Mouse (Mus musculus) skeletal muscle tissue, adult 2 months (tissue): ENCODE data around the gene Galc.
A peak's percentile ranks its signal among the peaks of the same experiment; 100 is the strongest.

ENCODE experiments used
- DNase-seq: peaks from one replicate; pipeline ENCODE4 v3.0.0-alpha.2; 2012; ENCODE audit warnings: low read depth, low spot score

The Galc gene

DNA sequence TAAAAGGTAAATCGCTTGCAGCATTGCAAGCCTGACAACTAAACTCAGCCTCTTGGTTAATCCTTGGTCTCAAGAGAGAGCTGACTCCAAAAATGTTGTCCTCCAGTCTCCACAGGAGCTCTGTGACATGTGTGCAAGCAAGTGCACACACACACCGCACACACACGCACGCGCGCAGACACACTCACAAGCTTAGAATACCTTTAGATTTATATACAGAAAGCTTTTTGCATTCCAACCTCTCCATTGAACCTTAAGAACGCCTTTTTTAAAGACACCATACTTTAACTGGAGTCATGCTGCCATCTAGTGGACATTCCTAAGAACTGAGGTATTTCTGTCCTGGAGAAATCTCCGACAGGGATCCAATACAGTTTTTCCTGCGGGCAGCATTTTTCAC, 77.5 kb downstream of the Galc start:
- peak; percentile 13 for DNase-seq

DNA sequence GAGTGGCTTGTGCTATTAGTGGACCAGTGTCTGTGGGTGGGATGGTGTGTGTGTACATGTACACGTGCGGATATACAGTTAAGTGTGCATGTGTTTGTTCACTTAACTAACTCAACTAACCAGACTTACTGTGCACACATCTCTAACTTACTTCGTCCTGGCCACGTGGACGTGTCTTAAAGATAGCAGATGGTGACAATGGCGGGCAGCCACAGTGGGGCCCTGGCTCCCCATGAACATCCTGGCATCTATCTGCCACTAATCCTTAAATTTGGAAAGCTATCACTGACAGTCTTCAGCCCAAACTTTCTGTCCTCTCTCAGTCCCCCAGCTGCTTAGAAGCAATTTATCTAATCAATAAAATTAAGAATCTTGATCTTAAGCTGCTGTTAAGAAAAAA, 78.5 kb downstream of the Galc start:
- DNase-seq: no peak

GRCm38 (mm10) chr12:98180235-98180800, 78.9 kb downstream of the Galc start:
- no peak for DNase-seq

DNA sequence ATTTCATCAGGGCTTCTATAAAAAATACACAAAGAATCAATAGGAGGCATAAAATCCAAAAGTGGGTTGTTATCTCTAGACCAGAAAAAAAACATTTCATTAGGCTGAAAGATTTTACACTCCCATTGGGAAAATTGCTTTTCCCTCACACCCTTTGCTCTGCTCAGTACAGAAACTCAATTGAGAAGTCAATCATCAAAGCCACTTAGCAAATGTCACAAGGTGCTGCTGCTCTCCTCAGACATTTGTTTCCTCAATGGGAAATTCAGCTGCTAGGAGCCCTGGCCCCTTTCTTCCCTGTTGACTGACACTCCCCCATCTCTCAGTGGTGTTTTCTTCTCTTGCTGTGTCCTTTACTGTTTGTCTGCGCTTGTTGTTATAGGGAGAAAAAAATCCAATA, 79.8 kb downstream of the Galc start:
- DNase-seq: no peak

DNA sequence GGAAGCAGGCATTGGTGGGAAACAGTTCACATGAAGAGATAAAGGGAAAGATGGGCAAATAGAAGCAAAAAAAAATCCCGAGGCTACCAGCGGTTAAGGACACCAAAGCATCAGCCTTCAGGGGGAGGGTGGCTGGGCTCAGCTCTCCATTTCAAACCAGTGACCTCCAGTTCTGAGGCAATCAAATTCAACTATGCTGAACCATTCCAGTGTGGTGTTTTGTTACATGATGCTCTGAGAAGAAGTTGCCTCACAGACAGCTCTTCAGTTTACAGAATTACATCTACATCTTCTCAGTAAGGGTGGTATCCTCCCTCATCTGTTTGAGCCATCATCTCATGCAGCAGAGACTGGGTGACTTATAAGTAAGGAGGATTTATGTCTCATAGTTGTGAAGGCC, 82.6 kb downstream of the Galc start:
- DNase-seq: no peak

GRCm38 (mm10) chr12:98161901-98162300, 97.4 kb downstream of the Galc start:
- no peak for DNase-seq

GRCm38 (mm10) chr12:98160867-98161266, 98.4 kb downstream of the Galc start:
- DNase-seq: no peak
